Mouse (Mus musculus) c-Kit-positive CD71-negative TER-119-negative erythroid progenitor cells, embryonic 14.5 days (primary cell): ENCODE measurements around the gene Pfkfb3.

Experiments used
- DNase-seq: peaks from one replicate; pipeline ENCODE4 v3.0.0-alpha.2; 2013; ENCODE audit warnings: low read depth

Gene Pfkfb3

DNA sequence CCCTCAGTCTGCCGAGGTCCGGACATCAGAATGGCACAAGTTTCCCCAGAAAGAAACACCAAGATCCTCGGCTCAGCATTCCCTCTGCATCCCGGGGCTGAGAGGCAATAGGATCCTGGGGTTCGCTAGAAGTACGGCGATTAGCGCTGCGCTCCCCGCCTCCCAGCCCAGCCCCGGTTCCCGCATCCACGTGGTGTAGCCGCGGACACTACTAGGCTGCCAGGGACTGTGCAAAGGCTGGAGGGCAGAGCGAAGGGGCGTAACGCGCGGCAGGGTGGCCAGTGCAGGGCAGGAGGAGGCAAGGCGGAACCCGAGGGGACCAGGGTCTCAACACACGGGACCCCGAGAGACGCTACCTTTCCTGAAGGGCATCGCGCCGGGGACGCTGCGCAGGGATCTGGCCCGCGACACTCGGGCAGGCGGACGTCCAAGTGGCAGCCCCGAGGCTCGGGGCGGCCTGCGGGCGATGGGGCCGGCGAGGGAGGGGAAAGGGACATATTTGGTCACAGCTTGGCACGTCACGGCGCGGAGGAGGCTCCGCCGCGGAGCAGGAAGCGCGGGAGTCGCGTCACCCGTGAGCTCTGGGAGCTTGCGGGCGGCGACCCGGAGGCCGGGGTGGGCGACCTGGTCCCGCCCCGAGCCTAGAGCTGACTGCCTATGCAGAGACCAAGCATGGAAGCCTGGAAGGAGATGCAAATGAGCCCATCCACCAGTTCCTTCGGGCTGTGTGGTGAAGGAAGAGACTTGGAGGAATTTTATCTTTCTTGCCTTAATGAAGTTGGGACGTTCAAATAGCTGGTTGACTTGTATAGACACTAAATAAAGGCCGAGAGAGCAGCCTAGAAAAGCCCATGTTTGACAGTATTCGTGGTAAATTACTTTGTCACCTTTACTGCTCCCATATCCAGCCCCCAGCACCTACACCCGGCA lies at the start of gene Pfkfb3:
TSS of gene Pfkfb3 (minus strand) at position 607 of the 930 bp plus-strand sequence.
- no peak for DNase-seq

DNA sequence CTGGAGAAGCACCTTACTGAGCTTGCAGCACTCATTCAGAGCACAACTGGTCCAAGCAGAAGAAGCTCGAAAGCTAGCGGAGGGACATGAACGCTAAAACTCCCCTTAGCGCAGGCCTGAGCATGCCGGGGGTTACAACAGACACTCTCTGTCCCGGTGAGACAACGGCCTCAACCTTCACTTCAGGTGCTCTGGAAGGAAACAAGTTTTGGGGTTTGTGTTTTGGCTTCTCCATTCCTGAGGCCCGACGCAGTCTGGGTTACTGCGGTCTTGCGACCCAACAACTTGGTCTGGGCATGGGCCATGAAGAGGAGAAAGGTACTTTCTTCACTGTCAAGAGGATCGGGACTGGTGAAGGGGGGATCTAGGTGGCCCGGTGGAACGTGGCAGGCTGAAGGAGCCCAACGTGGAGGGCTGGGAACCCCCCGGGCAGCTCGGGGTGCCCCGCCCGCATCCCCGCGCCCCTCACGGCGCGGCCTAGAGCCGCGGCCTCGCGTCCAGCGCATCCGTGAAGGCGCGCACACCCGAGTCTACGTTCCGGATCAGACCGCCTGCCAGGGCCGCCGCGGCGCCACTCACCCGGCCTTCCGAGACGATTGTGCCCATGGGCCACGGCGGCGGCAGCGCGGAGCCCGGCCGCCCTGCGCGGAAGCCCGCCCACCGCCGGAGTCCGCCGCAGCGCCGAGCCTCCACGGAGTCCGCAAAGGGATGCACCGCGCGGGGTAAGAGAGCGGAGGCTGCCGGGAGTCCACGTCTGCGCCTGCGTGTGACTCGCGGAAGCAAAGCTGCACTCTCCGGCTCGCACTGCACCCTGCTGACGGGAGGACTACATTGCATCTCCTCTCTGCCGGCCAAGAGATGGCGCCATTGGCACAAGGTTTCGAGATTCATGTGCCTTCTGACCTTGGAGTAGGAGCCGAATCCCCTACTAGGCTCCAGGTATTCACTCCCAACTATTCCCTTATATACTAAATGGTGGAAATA lies 48.9 kb upstream of the Pfkfb3 start:
- peak; percentile 94 for DNase-seq

DNA sequence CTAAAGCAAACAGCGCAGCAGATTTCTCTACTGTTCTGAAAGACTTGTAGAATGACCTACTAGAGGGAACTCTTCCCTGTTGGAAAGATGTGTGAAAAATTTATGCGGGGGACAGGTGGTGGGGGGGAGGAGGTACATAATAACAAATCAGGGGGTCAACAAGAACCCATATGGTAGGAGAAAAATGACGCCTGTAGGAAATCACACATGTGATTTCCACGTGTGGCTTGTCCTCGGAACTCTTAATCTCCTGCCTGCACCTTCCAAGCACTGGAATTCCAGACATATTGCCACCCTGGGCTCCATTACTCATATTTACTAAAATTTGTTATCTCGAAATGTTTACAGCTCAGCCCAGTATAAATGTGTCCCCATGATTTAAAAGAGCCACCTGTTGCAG lies 47.9 kb upstream of the Pfkfb3 start:
- no peak for DNase-seq

DNA sequence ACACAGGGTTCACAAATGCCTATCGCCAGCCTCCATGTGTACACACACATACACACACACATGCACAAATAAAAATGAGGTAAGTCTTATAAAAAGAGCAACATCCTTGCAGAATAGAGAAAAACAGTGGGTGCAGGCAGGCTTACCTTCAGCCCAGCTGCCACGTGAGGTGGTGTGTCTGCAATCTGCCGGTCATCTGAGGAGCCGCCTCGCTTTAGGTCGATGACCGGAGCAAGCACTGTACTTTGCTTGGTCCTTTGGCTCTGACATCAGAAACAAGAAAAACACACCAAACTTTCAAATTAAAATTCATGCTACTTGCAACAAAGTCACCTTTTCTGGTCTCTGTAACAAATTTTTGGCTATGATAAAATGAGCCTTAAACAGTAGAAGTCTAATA lies 44.0 kb upstream of the Pfkfb3 start:
- DNase-seq: no peak

DNA sequence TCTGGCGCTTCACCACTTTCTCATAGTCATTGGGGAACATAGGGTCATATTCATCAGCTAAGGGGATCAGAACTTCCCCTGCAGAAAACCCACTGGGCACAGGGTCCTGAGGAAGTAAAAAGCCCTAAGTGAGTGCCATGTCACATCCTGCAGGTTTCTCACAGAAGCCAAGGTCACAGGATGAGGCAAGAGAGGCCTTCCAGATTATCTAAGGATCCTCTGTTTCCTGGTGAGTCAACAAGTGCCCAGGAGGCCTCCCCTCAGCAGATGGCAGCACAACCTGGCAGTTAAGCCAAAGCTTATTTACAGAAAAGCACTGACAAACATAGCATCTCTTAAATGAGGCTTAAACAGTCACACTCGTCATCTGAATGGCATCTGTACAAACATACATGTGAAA lies 42.8 kb upstream of the Pfkfb3 start:
- DNase-seq: no peak

DNA sequence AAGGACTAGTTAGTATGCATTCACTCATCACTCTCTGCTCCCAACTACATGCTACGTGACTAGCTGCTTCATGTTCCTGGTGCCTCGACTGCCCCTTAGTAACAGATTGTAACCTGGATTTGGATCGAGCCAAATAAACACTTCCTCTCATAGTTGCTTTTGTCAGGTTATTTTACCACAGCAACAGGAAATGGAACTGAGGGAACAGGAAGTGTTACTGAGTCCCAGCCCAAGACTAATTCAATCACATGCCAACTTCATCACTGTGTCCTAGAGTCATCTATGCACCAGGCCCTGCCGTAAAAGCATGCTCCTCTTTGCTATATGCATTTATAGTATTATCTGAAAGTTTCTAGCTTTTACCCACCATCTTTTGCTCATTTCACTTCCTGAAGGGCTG lies 34.1 kb upstream of the Pfkfb3 start:
- DNase-seq: no peak

DNA sequence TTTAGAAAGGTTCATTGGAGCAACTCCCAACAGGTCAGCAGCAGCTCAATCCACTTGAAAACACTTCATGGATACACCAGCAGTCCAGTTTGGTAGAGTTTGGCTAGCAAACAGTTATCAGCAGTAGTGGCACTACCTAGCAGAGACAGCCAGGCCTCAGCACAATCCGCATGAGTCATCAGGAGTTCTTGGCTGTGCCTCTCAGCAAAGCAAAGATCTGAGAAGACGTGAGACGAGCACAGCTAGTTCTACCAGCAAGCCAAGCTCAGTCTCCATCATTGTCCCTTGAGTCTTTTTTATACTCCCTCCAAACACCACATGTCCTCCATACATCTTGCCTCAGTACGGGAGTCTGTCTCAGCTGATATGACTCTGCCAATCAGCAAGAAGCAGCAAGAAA lies 25.5 kb upstream of the Pfkfb3 start:
- no peak for DNase-seq

DNA sequence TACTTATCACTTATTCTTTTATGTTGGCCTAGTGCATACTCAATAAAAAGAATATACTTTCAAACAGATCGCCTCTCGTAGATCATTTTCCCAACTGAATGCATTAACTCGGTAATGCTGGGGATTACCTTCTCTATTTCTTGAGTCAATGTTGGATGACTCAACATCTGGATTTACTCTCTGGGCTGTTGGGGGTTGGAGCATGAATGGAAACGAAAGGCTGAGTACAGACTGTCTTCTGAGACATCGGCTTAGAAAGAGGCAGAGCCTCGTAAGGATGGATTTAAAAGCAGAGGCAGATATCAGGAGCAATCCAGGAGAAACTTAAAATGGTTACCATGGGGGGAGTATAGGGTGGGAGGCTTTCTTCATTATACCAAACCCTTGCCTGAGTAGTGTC lies 24.3 kb upstream of the Pfkfb3 start:
- DNase-seq: no peak

DNA sequence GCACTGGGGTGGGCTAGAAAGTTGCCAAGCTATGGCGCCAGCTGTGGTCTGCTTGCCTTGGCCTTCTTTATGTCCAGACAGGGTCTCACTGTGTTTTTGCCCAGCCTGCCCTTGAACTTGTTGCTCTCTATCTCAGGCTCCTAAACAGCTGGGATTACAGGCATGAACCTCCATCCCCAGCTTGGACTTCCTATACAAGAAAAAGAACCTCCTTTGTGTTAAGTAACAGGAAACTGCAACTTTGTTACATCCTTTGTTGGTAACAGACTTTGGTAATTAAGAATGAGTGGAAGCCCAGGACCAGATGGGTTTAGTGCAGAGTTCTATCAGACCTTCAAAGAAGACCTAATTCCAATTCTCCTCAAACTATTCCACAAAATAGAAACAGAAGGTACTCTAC lies 19.8 kb upstream of the Pfkfb3 start:
- DNase-seq: no peak

DNA sequence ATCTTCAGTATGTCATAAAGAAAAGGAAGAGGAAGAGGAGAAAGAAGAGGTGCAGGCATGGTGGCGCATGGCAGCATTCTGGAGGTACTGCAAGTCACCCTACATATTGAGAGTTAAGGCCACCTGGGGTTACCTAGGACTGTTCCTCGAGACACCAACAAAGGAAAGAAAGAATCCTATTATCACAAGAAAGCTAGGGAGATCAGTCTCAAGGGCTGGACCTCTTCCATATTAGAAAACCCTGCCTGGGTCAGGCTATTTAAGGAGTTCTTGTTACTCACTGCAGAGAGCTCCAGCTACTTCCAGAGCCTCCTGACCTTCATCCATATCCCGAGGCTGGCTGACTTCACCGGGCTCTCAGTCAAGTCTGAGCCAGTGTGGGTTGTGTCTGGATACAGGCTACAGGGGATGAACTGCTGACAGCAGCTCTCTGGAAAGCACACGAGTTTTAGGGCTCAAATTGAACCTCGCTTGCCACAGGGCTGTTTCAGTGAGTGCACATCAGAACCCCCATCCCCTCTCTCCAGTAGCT lies 17.2 kb upstream of the Pfkfb3 start:
- no peak for DNase-seq

DNA sequence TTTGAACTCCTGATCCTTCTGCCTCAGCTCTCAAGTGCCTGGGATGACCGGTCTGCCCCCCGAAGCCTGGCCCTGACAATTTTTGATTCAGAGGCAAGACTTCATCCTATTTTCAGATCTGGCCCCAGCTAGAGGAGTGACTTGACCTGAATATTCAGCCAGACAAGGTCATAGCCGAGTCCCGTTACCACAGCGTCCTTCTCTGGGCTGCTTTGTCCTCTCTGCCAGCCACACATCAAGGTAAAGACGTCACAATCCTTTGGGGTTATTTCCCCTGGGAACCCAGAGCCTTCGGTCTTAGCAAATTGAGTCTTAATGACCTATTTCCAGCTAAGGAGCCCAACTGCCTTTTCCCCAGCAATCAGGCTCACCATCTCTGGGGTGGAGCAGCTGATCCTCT lies 14.6 kb upstream of the Pfkfb3 start:
- no peak for DNase-seq

DNA sequence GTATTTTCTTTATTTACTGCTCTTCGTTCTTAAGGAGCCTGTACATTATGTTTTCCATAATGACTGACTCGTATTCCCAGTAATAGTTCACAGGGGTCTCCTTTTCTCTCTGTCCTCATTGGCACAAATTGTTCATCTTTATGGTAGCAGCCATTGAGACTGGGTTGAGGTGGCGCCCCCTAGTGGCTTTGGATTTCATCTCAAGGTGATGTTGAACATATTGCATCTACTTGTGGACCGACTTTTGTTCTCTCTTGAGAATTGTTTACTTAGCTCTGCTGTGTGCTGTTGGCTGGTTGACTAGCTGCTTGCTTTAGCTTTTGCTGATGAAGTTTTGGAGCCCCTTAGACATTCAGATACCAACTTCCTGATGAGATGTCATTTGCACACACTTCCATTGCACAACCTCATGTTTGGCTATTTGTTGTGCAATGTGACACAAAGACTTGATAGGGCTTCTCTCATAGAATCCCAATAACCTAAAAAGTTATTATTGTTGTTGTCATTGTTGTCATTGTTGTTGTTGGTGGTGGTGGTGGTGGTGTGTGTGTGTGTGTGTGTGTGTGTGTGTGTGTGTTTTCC lies 14.0 kb upstream of the Pfkfb3 start:
- DNase-seq: no peak

DNA sequence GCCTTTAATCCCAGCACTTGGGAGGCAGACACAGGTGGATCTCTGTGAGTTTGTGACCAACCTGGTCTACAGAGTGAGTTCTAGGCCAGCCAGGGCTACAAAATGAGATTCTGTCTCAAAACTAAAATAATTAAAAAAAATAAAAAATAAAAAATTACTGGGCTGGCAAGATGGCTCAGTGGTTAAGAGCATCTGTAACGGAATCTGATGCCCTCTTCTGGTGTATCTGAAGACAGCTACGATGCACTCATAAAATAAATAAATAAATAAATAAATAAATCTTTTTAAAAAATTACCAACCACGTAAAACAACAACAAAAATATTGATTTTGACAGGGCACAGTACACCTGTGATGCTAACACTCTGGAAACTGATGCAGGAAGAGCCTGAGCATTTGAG lies 13.0 kb upstream of the Pfkfb3 start:
- DNase-seq: no peak

DNA sequence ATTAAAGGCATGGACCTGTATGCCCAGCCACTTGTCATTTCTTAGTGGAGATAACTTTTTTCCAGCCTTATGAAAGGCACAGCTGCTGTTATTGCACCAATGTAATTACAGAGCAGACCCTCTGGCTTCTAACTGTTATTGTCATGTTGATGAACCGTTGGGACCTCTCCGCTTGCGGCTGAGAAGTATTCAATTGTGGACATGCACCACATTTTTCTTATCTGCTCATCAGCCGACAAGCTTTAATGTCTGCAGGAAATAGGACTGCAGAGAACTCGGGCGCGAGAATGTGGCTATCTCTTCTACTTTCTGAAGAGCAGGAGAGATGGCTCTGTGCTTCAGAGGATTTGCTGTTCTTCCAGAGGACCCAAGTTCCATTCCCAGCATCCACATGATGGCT lies 12.4 kb upstream of the Pfkfb3 start:
- no peak for DNase-seq

DNA sequence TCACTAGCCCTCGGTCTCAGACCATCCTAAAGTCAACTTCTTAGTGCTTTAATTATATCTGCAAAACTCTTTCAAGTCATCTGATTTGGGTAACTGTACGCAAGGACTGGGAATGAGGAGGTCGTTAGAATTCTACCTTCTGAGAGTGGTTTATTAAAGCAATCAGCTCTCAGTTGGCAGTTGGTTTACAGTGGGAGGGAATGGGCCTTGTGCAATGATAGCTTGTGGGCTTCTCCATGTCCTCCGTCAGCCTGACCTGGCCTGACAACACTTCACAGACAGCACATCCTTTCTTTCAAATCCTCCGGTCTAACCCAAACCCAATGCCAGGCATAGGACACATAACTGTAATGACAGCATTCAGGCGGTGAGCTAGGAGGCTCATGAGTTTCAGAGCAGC lies 10.9 kb upstream of the Pfkfb3 start:
- no peak for DNase-seq

DNA sequence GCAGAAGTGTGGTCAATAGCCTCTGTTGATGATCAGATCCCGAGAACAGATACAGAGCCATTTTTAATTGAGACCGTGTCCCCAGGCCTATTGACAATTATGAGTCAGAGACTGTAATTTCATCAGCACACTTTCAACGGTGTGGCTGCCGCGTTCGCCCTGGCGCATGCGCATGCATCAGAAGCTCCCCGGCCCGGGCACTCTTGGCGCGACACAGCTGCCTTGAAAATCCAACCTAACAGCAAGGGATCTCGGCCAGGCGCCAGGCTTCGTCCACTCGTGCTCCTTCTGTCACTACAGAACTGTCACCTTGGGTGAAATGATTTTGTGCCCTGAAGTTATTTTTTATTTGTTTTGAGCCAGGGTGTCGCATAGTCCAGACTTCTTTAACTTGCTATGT lies 9.4 kb upstream of the Pfkfb3 start:
- no peak for DNase-seq

DNA sequence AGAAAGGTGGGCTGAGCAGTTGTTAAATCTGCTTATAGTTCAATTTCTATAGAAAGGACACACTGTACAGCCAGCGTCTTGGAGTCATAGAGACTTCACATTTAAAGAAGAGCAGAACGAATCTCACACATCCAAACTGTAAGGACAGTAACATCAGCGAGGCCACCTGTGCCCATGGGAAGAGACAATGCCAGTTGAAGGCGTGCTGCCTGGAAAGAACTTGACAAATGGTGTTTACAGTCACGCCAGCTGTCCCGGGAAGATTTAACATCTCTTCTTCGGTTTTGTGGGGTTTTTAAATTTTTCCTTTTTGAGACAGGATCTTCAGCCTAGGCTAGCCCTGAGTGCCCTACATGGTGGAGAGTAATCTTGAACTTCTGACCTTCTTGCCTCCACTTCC lies 4.8 kb upstream of the Pfkfb3 start:
- no peak for DNase-seq

DNA sequence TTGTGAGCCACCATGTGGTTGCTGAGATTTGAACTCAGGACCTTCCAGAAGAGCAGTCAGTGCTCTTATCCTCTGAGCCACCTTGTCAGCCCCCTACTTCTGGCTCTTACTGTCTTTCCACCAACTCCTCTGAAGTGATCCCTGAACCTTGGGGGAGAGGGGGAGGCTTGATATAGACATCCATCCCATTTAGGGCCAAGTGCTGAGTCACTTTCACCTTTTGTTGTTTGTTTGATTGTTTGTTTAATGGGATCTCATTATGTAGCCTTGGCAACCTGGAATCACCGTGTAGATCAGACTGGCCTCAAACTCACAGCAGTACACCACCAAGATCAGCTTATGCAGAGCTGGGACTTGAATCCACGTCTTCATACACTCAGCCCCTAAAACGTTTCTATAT lies 3.4 kb upstream of the Pfkfb3 start:
- DNase-seq: no peak

DNA sequence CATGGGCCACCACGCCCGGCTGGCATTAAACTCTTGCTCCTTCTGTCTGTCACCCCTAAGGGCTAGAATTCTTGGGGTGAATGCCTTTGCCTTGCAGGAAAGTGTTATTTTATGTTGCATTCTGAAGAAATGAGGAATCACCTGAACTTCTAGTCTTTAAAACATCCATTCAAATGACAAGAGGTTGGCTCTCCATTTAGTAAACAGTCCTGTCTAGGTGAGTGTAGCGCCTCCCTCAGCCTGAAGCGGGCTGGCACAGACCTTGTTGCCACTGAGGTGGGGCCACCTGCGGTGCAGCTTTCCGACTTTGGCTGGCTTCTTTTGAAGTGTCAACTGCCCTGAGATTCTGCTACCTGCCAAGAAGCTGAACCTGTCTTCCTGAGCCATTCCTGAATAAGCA lies 1.4 kb upstream of the Pfkfb3 start:
- DNase-seq: no peak

DNA sequence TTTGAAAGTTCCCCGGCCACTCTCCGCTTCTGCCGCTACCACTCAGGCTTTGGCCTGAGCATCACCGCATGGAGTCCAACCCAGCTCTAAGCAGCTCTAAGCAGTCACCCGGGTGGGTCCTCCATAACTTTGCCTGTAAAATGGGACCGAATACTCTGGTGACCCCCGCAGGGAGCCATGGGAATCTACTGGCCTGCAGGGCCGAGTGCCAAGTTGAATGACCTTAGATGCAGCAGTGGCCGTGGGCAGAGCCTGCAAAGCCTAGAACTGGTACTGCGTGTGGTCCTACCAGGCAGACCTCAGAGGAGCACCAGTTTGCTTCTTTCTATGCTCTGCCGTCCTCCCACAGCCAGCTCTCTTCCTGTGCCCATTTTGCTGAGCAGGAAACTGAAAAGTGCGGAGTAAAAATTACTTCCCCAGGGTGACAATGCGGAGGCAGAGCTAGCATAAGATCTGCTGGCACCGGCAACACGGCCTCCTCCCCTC lies 868 bp downstream of the Pfkfb3 start:
- no peak for DNase-seq

DNA sequence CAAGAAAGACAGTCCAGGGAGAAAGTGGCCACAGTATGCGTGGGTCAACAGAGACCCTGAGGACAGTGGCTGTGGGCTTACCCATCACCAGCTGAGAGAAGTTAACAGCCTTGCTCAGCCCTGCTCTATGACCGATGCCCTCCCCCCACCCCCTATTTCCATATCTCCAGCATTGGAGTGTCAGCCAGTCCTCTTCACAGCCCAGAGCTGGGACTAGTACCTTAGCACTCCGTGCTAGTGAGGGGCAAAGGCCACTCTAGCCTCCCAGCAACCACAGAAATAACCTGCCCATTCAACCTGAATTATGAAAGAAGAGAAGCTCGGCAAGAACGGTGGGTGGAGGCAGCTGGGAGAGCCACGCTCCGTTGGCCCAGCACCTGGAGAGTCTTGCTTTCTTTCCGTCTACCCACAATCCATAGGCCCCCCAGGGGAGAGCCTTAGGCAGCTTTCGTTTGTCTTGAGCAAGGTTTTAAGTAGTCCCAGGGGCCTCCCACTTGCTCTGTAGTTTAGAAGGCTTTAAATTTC lies 1.5 kb downstream of the Pfkfb3 start:
- DNase-seq: no peak

DNA sequence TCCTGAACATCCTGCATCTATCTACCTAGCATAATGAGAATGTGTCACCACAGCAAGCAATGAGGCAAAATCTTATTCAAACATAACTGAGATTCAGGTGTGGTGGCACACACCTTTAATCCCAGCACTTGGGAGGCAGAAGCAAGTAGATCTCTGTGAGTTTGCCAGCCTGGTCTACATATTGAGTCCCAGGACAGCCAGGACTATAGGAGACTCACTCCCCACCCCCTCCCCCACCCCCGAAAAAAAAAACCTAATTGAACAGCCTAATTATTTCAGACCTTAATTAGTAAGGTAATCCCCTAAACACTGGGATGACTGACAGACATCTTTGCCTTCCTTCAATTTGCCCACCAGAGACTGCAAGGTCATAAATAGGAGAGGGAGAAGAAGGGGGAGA lies 2.2 kb downstream of the Pfkfb3 start:
- no peak for DNase-seq
